Mouse (Mus musculus): ENCODE results near the gene Chka. TPM values are rescaled to one million over a fixed set of nuclear protein-coding genes. Genes with fewer than 3 reads are reported as not detected.

Gene Chka
- polyA plus RNA-seq, 1 experiment from 2014 or later: 36.1 TPM

DNA sequence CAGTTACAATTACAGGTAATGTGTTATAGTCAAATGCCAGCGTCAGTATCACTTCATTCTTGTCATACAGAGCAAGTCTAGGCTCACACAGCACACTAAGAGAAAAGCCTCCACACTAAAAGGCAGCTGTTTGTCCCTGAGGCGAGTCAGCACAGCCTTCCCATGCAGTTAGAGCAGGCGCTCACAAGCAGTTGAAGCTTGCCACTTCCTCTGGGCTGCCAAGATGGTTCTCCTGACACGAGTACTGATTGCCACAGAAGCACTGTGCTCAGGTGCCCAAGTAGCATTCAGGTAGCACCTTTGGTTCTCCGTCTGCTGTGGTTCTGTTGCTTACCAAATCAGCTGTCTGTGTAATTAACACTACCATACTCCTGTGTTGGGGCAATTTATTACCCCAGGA, 37.5 kb downstream of the Chka start:
- peaks cover 75% of the 10 kb centered on the region for H3K36me3 ChIP-seq
- no peak overlapping the region for H3K4me3 ChIP-seq
- no peak overlapping the region for H3K9ac ChIP-seq
- ATAC-seq (ENCODE audit: insufficient number of reproducible peaks, low FRiP score): no peak
- H3K4me2 ChIP-seq: no peak overlapping the region
- no peaks in the 10 kb centered on the region for H3K27me3 ChIP-seq (replicated peaks)
- 88% methylated on average over 5 of the region's 5 CpGs for WGBS
- peaks cover 23% of the 10 kb centered on the region for H3K4me1 ChIP-seq (replicated peaks)
- H3K27ac ChIP-seq (ENCODE audit: poor library complexity, severe bottlenecking): no peak overlapping the region
- no peaks in the 10 kb centered on the region for H3K9me3 ChIP-seq (replicated peaks)

DNA sequence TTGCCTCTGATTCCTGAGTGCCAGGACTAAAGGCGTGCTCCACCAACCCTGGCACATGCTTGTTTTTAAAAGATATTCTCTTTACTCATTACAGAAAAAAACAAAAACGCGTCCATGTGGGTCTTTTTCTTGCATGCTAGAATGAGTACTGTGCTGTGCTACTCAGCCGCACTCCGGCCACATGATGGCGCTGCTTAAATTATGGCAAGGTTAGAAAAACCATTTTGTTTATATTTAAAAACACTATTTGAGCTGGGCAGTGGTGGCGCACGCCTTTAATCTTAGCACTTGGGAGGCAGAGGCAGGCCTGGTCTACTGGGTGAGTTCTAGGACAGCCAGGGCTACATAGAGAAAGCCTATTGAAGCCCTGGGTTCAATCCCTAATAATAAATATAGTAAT, 38.6 kb downstream of the Chka start:
- peaks cover 21% of the 10 kb centered on the region for H3K4me1 ChIP-seq (replicated peaks)
- H3K9me3 ChIP-seq (replicated peaks): no peaks in the 10 kb centered on the region
- no peak for ATAC-seq (ENCODE audit: insufficient number of reproducible peaks, low FRiP score)
- WGBS: 88% methylated on average over 8 of the region's 8 CpGs
- no peak overlapping the region for H3K4me3 ChIP-seq
- no peak overlapping the region for H3K9ac ChIP-seq
- no peak overlapping the region for H3K27ac ChIP-seq (ENCODE audit: poor library complexity, severe bottlenecking)
- no peak overlapping the region for H3K4me2 ChIP-seq
- H3K36me3 ChIP-seq: peaks cover 86% of the 10 kb centered on the region
- no peaks in the 10 kb centered on the region for H3K27me3 ChIP-seq (replicated peaks)

DNA sequence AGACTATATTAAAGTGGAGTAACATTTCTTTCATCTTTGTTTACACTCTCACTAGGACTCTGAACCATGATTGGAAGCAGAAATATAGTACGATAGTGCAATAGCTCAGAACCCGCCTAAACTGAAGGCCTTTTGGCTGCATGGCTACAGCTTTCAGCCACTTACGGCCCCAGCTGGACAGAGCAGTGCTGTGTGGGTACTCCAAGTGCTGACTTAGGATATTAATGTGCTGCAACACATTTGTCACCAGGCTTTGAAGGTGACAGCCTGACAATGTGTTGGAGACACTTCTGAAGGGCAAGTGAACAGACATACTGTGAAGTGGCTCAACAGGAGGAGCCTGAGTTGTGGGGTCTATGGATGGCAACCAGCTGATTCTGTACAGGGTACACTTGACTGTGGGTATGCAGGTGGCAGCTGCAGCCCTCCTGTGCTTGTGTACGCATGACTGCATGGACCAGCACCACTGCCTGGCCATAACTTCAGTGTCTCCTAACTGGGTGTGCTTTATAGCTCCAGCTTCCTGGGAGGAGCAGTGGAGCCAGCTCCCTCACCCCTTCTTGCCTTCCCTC, 42.1 kb downstream of the Chka start:
- no peak overlapping the region for H3K4me3 ChIP-seq
- H3K9me3 ChIP-seq (replicated peaks): no peaks in the 10 kb centered on the region
- ATAC-seq (ENCODE audit: insufficient number of reproducible peaks, low FRiP score): peak; percentile 48
- peaks cover 29% of the 10 kb centered on the region for H3K4me1 ChIP-seq (replicated peaks)
- no peak overlapping the region for H3K4me2 ChIP-seq
- peaks cover 91% of the 10 kb centered on the region for H3K36me3 ChIP-seq
- 67% methylated on average over 4 of the region's 4 CpGs for WGBS
- no peak overlapping the region for H3K9ac ChIP-seq
- no peaks in the 10 kb centered on the region for H3K27me3 ChIP-seq (replicated peaks)
- H3K27ac ChIP-seq (ENCODE audit: poor library complexity, severe bottlenecking): peak overlapping the region; percentile 32

DNA sequence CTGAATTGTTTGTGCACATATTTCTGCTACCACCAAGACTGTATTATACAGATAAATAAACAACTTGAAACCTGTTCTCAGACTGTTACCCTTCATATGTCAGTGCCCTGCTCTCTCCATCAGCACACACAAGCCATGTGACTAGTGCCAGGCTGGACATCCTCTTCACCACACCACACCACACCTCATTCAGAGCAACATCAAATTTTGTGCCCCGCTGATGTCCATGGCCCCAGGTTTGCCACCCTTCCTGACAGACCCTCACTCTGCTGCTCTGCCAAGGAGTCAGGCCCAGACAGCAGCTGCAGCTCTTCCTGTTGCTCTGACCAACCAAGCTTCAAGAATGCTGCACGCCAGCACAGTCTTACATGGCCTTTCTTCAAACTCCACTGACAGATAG, 42.7 kb downstream of the Chka start:
- no peak for ATAC-seq (ENCODE audit: insufficient number of reproducible peaks, low FRiP score)
- WGBS: 84% methylated on average over 2 of the region's 2 CpGs
- Histone ChIP-seq H3K4me1 (replicated peaks) (peaks cover 29% of the 10 kb centered on the region), H3K27ac (ENCODE audit: poor library complexity, severe bottlenecking) (no peak overlapping the region), H3K36me3 (peaks cover 90% of the 10 kb centered on the region), H3K9ac (no peak overlapping the region), H3K9me3 (replicated peaks) (no peaks in the 10 kb centered on the region), H3K4me3 (no peak overlapping the region), H3K4me2 (no peak overlapping the region), H3K27me3 (replicated peaks) (no peaks in the 10 kb centered on the region)

DNA sequence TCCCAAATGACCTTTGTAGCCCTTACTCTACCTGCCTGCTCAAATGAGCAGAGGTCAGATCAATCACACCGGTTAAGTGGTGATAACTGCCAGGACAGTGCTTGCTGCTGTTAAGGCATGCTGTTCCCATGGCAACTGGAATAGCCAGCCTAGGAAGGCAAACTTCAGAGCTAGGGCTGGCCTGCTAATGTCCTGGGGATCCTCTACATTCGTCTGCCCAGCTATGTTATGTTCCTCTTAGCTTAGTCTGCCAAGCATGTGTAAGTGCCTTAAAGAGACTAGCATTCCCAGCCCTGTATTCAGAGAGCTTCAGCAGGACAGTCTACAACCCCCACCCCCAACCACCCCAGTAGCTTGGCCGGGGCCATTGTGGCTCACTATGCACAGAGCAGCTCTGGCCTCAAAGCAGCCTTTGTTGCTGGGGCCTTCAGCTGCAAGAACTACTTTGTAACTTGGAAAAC, 43.6 kb downstream of the Chka start:
- H3K4me1 ChIP-seq (replicated peaks): peaks cover 29% of the 10 kb centered on the region
- ATAC-seq (ENCODE audit: insufficient number of reproducible peaks, low FRiP score): no peak
- no peak overlapping the region for H3K9ac ChIP-seq
- no peak overlapping the region for H3K4me2 ChIP-seq
- H3K36me3 ChIP-seq: peaks cover 89% of the 10 kb centered on the region
- H3K27ac ChIP-seq (ENCODE audit: poor library complexity, severe bottlenecking): 0 out of 2 replicates have a peak overlapping the region, but pooled peaks have one; percentile 6
- no peaks in the 10 kb centered on the region for H3K9me3 ChIP-seq (replicated peaks)
- no peaks in the 10 kb centered on the region for H3K27me3 ChIP-seq (replicated peaks)
- H3K4me3 ChIP-seq: no peak overlapping the region
- WGBS: 37% methylated on average over 3 of the region's 3 CpGs

DNA sequence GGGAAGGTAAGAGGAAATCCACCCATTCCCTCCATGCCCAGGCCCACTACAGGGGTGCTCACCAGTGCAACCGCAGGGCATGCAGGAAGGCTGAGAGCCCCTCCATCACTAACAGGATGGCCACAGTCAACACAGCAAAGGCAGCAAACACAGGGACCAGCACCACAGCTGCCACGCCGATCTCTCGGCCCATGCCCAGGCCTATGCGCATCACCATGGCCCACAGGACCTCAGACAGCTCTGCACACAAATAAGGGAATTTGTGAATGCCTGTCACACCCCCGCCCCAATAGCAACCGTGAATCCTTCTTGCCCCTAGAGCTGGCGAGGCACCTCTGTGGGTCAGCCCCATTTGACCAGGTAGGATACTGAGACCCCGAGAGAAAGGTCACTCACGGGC, 44.6 kb downstream of the Chka start:
- Histone ChIP-seq H3K27ac (ENCODE audit: poor library complexity, severe bottlenecking) (no peak overlapping the region), H3K4me2 (no peak overlapping the region), H3K4me3 (no peak overlapping the region), H3K9me3 (replicated peaks) (no peaks in the 10 kb centered on the region), H3K36me3 (peaks cover 82% of the 10 kb centered on the region), H3K9ac (no peak overlapping the region), H3K4me1 (replicated peaks) (peaks cover 29% of the 10 kb centered on the region), H3K27me3 (replicated peaks) (no peaks in the 10 kb centered on the region)
- no peak for ATAC-seq (ENCODE audit: insufficient number of reproducible peaks, low FRiP score)
- WGBS: 87% methylated on average over 10 of the region's 10 CpGs

DNA sequence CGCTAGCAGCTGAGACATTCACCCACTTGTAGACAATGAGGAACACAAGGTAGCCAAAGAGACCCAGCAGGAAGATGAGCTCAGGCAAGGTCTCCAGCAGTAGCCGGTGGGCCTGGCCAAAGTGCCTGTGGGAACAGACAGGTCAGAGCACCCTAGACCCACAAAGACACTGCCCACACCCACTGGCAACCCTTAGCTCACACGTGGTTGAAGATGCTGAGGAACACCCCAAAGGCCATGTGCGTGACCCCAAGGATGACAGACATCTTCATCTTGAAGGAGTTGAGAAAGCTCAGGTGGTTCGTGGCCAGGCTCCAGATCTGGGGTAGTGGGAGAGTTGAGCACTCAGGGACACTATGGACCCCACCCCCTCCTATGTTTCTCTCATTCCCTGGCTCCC, 46.0 kb downstream of the Chka start:
- no peak overlapping the region for H3K4me3 ChIP-seq
- 84% methylated on average over 5 of the region's 5 CpGs for WGBS

DNA sequence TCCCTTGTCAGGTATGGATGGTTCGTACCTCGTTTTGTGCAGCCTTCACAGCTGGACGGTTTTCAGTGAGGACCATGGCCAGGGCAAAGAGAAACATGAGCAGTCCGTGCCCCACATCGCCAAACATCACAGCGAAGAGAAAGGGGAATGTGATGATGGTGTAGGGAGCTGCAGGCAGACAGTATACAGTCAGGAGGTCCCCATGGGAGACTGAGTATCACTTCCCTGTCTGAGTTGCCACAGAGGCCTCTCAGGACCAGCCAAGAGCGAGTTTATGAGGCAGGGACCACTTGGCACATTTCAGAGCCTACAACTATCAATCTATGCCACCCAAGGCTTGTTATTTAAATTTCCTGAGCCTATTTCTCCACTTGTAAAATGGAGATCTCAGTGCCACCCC, 47.4 kb downstream of the Chka start:
- WGBS: 89% methylated on average over 7 of the region's 7 CpGs

More for the DNA sequence above, 46.0 kb downstream of the Chka start:
- Histone ChIP-seq H3K27ac (ENCODE audit: poor library complexity, severe bottlenecking) (no peak overlapping the region), H3K36me3 (peaks cover 88% of the 10 kb centered on the region), H3K9me3 (replicated peaks) (no peaks in the 10 kb centered on the region), H3K4me1 (replicated peaks) (peaks cover 29% of the 10 kb centered on the region), H3K27me3 (replicated peaks) (no peaks in the 10 kb centered on the region), H3K9ac (no peak overlapping the region), H3K4me2 (no peak overlapping the region)
- no peak for ATAC-seq (ENCODE audit: insufficient number of reproducible peaks, low FRiP score)

DNA sequence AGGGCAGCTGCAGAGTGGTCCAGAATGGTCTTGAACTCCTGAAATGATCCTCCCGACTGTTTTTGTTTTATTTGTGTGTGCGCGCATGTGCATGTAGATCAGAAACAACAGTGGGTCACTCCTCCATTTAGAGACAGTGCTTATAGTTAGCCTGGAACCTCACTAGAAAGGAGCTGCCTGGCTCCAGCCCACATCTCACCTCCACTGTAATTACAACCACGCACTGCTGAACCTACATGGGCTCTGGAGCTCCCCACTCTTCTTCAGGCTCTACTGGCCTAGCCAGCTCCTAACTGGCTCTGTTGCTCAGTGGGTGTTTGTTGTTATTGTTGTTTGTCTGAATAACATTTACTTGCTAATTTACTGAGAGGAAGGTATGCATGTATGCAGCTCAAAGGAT, 48.0 kb downstream of the Chka start:
- H3K27me3 ChIP-seq (replicated peaks): no peaks in the 10 kb centered on the region
- H3K27ac ChIP-seq (ENCODE audit: poor library complexity, severe bottlenecking): no peak overlapping the region
- no peaks in the 10 kb centered on the region for H3K9me3 ChIP-seq (replicated peaks)
- H3K9ac ChIP-seq: no peak overlapping the region
- 92% methylated on average over 4 of the region's 4 CpGs for WGBS
- no peak overlapping the region for H3K4me3 ChIP-seq
- H3K4me2 ChIP-seq: no peak overlapping the region
- no peak for ATAC-seq (ENCODE audit: insufficient number of reproducible peaks, low FRiP score)
- H3K4me1 ChIP-seq (replicated peaks): peaks cover 24% of the 10 kb centered on the region
- H3K36me3 ChIP-seq: peaks cover 81% of the 10 kb centered on the region

More for the DNA sequence above, 47.4 kb downstream of the Chka start:
- Histone ChIP-seq H3K9ac (no peak overlapping the region), H3K36me3 (peaks cover 86% of the 10 kb centered on the region), H3K4me2 (no peak overlapping the region), H3K9me3 (replicated peaks) (no peaks in the 10 kb centered on the region), H3K4me3 (no peak overlapping the region), H3K27me3 (replicated peaks) (no peaks in the 10 kb centered on the region), H3K27ac (ENCODE audit: poor library complexity, severe bottlenecking) (no peak overlapping the region), H3K4me1 (replicated peaks) (peaks cover 22% of the 10 kb centered on the region)
- no peak for ATAC-seq (ENCODE audit: insufficient number of reproducible peaks, low FRiP score)

DNA sequence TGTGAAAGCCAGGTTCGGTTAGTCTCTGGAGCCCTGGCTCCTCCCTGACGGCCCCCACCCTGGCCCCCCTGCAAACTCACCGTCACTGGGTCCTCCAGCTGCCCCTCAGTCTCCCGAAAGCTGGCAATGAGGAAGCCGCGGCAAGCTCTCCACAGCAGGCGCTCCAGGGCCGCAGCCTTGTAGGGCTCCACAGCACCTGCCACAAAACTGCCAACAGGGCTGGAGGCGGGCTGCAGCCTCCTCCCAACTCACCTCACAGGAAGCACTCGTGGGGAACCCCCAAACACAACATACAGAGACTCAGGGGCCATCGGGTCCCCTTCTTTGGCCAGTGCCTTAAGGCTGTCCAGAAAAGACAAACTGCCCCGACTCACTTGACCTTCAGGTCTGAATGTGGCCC, 51.4 kb downstream of the Chka start:
- peaks cover 37% of the 10 kb centered on the region for H3K4me1 ChIP-seq (replicated peaks)
- no peak overlapping the region for H3K27ac ChIP-seq (ENCODE audit: poor library complexity, severe bottlenecking)
- no peak overlapping the region for H3K9ac ChIP-seq
- H3K4me2 ChIP-seq: no peak overlapping the region
- H3K36me3 ChIP-seq: peaks cover 50% of the 10 kb centered on the region
- ATAC-seq (ENCODE audit: insufficient number of reproducible peaks, low FRiP score): no peak
- no peaks in the 10 kb centered on the region for H3K27me3 ChIP-seq (replicated peaks)
- no peak overlapping the region for H3K4me3 ChIP-seq
- no peaks in the 10 kb centered on the region for H3K9me3 ChIP-seq (replicated peaks)
- 84% methylated on average over 12 of the region's 12 CpGs for WGBS

DNA sequence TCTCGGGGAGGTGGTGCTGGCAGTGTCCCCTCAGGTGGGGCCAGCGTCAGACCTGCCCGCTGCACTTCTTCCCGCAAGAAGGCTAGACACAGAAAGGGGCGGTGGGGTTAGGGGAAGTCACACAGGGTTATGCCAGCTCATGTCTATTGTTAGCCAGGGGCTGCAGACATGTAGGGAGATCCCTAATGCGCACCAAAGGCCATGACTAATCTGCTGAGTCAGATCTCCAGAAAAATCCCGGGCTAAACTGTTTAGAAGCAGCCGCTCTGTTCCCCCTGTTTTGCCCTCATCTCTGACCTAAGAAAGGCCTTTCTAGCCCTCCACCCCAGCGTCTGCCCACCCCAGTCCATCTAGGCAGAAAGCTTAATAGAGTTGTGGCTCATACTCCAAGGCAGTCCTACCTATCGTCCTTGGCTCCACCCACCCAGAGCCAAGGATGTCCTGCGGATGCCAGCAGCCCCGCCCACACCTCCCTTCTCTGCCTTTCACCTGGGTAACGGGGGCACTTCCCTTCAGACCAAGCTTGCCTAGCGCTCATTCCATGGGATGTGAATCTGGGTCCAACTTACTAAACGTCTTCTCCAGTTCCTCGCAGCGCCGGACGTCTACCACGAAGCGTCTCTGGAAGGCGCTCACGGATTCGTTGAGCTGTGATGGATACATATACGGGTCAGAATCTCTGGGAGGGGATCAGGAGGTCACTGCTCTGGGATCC, 52.2 kb downstream of the Chka start:
- Histone ChIP-seq H3K27ac (ENCODE audit: poor library complexity, severe bottlenecking) (no peak overlapping the region), H3K36me3 (peaks cover 52% of the 10 kb centered on the region), H3K4me1 (replicated peaks) (peaks cover 39% of the 10 kb centered on the region), H3K27me3 (replicated peaks) (no peaks in the 10 kb centered on the region), H3K9ac (no peak overlapping the region), H3K4me2 (0 out of 2 replicates have a peak overlapping the region, but pooled peaks have one; percentile 79), H3K4me3 (no peak overlapping the region), H3K9me3 (replicated peaks) (no peaks in the 10 kb centered on the region)
- no peak for ATAC-seq (ENCODE audit: insufficient number of reproducible peaks, low FRiP score)
- 76% methylated on average over 25 of the region's 25 CpGs for WGBS

DNA sequence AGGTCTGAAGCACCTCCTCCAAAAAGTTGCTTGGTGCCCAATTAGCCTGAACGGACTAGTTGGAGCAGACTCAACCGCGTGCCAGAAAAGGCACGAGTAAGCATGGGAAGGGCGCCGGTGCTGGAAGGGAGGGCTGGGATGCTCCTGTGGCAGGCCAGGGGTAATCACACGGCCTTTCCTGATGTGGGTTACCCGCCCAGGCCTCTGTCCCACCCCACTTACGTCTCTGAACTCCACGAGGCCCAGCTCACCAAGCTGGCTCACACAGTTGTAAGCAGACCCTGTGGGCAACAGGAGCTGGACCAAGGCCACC, 52.7 kb downstream of the Chka start:
- no peak overlapping the region for H3K4me3 ChIP-seq
- WGBS: 68% methylated on average over 10 of the region's 10 CpGs
- peaks cover 39% of the 10 kb centered on the region for H3K4me1 ChIP-seq (replicated peaks)
- H3K27ac ChIP-seq (ENCODE audit: poor library complexity, severe bottlenecking): 0 out of 2 replicates have a peak overlapping the region, but pooled peaks have one; percentile 72
- peak overlapping the region; percentile 79 for H3K4me2 ChIP-seq
- no peaks in the 10 kb centered on the region for H3K9me3 ChIP-seq (replicated peaks)
- peaks cover 54% of the 10 kb centered on the region for H3K36me3 ChIP-seq
- no peaks in the 10 kb centered on the region for H3K27me3 ChIP-seq (replicated peaks)
- no peak overlapping the region for H3K9ac ChIP-seq
- no peak for ATAC-seq (ENCODE audit: insufficient number of reproducible peaks, low FRiP score)
